Mouse (Mus musculus) liver, embryonic 14.5 days (tissue): ENCODE data around the gene Ythdf2. TPM values are rescaled to one million over a fixed set of nuclear protein-coding genes. Genes with fewer than 3 reads are reported as not detected.

Experiments
- ATAC-seq: fragments of 200-750 bp; cut with Nextera tagmentation; 2 replicates; pipeline ENCODE4 v1.8.0; 2017; ENCODE audit warnings: moderate number of reproducible peaks, mild to moderate bottlenecking, moderate library complexity; ENCODE audit not compliant: insufficient read depth
- DNase-seq, 3 experiments: peaks; one replicate each; pipeline ENCODE4 v3.0.0-alpha.2; 2012 to 2013; ENCODE audit warnings: low read depth in 3 of 3, low spot score in 3 of 3
- H3K27ac ChIP-seq: fragments of 300-500 bp; sonication (generic); 2 replicates; pipeline ENCODE4 v1.5.1; 2014; ENCODE audit warnings: moderate library complexity, mild to moderate bottlenecking, control low read depth, inconsistent platforms
- H3K27me3 ChIP-seq: fragments of 300-500 bp; sonication (generic); 2 replicates; pipeline ENCODE4 v1.6.1; 2014; ENCODE audit warnings: mild to moderate bottlenecking, low read length, moderate library complexity; ENCODE audit not compliant: control insufficient read depth, insufficient read depth
- H3K36me3 ChIP-seq: fragments of 300-500 bp; sonication (generic); replicated peaks from 2 replicates; pipeline ENCODE4 v1.6.1; 2014; ENCODE audit warnings: low read depth; ENCODE audit not compliant: control insufficient read depth, insufficient read depth
- H3K4me1 ChIP-seq, 2 experiments: fragments of 200-500 bp in 1 of 2; fragments of 300-500 bp in 1 of 2; sonication (generic) in 1 of 2; replicated peaks; 2 replicates each; pipeline ENCODE4 v1.6.1; 2012 to 2014; ENCODE audit warnings: antibody characterized with exemption in 1 of 2, inconsistent platforms in 1 of 2, low read length in 1 of 2; ENCODE audit not compliant: control insufficient read depth in 2 of 2, insufficient read depth in 2 of 2
- H3K4me2 ChIP-seq: fragments of 300-500 bp; sonication (generic); 2 replicates; pipeline ENCODE4 v1.6.1; 2014; ENCODE audit warnings: low read depth, mild to moderate bottlenecking, control low read depth, moderate library complexity
- H3K4me3 ChIP-seq, 2 experiments: fragments of 200-500 bp in 1 of 2; fragments of 300-500 bp in 1 of 2; sonication (generic) in 1 of 2; 2 replicates each; pipeline ENCODE4 v1.5.1; 2012 to 2014; ENCODE audit warnings: low read depth in 2 of 2, low read length in 2 of 2, mild to moderate bottlenecking in 2 of 2, control low read depth in 1 of 2, inconsistent platforms in 1 of 2, moderate library complexity in 1 of 2; ENCODE audit not compliant: insufficient read depth in 1 of 2
- H3K9ac ChIP-seq: fragments of 300-500 bp; sonication (generic); replicated peaks from 2 replicates; pipeline ENCODE4 v1.6.1; 2014; ENCODE audit warnings: mild to moderate bottlenecking, control low read depth, moderate library complexity
- H3K9me3 ChIP-seq: fragments of 300-500 bp; sonication (generic); 2 replicates; pipeline ENCODE4 v1.6.1; 2016; ENCODE audit warnings: low read length, mixed read lengths; ENCODE audit not compliant: control insufficient read depth
- CTCF ChIP-seq: IDR thresholded peaks from 2 replicates; pipeline ENCODE4 v1.5.1; 2016; ENCODE audit warnings: antibody characterized with exemption, low read depth, control low read depth
- EP300 ChIP-seq: IDR thresholded peaks from 2 replicates; pipeline ENCODE4 v1.6.1; 2016; ENCODE audit warnings: antibody characterized with exemption, low read depth
- WGBS: fragments of 180-500 bp; shearing (Covaris S2); extraction: QIAGEN DNeasy Blood & Tissue Kit; methylation state at CpG from one replicate; pipeline ENCODE4 v1.1.7; 2014; ENCODE audit not compliant: insufficient replicate concordance; 5-methylcytosine and 5-hydroxymethylcytosine counted together
- polyA plus RNA-seq, 2 experiments: library from polyadenylated mRNA; depleted of rRNA in 1 of 2; stranded (reverse) in 1 of 2; unstranded in 1 of 2; fragments of >200 nt; fragmentation: Nextera tagmentation in 1 of 2; extraction: Ambion mirVana in 1 of 2; gene quantifications; 2 replicates each; pipeline versions ENCODE4 v1.2.1 to v1.2.3; 2012 to 2014

Gene Ythdf2
- polyA plus RNA-seq, 2 experiments = 8.5 to 29.3 TPM

- no peaks in the 10 kb centered on the region for H3K27me3 ChIP-seq
- ATAC-seq (no peak), DNase-seq (no peak)
- H3K9ac ChIP-seq = no peak overlapping the region
- H3K36me3 ChIP-seq = peaks cover 46% of the 10 kb centered on the region
- peaks cover 3 to 12% of the 10 kb centered on the region in 2 experiments; a peak in 2 of 4 replicates for H3K4me1 ChIP-seq
- H3K9me3 ChIP-seq = no peaks in the 10 kb centered on the region
- 59% methylated on average over 3 of the region's 3 CpGs for WGBS
- H3K4me2 ChIP-seq = no peak overlapping the region
- no peak for TF ChIP-seq CTCF
- no peak for TF ChIP-seq EP300
- H3K4me3 ChIP-seq = no peak overlapping the region
- H3K27ac ChIP-seq = no peak overlapping the region
These were observed 33.5 kb upstream of the Ythdf2 start for GRCm38 (mm10) chr4:132245643-132246042.

- WGBS = 17% methylated on average over 3 of the region's 3 CpGs
- H3K4me2 ChIP-seq = no peak overlapping the region
- peak overlapping the region; percentile 10 for H3K27ac ChIP-seq
- DNase-seq (peak; percentile 41 to 61 (median 48)), ATAC-seq (peak; percentile 76)
- no peak overlapping the region; the same call in 1 of the 2 replicates for H3K9ac ChIP-seq
- H3K27me3 ChIP-seq = no peaks in the 10 kb centered on the region
- H3K4me1 ChIP-seq = peaks cover 3 to 4% of the 10 kb centered on the region in 2 experiments; a peak in 2 of 4 replicates
- no peaks in the 10 kb centered on the region for H3K9me3 ChIP-seq
- H3K4me3 ChIP-seq = no peak overlapping the region
- H3K36me3 ChIP-seq = peaks cover 30% of the 10 kb centered on the region
- no peak for TF ChIP-seq CTCF
- peak; percentile 57 for TF ChIP-seq EP300
These were observed 29.1 kb upstream of the Ythdf2 start for GRCm38 (mm10) chr4:132241208-132241607.

- H3K9me3 ChIP-seq = no peaks in the 10 kb centered on the region
- peaks cover 31% of the 10 kb centered on the region for H3K36me3 ChIP-seq
- peaks cover 3 to 4% of the 10 kb centered on the region in 2 experiments; a peak in 2 of 4 replicates for H3K4me1 ChIP-seq
- H3K9ac ChIP-seq = no peak overlapping the region
- TF ChIP-seq CTCF (no peak), EP300 (no peak)
- H3K27ac ChIP-seq = no peak overlapping the region
- no peak overlapping the region for H3K4me3 ChIP-seq
- 10% methylated on average over 3 of the region's 3 CpGs for WGBS
- no peak for ATAC-seq
- no peak overlapping the region for H3K4me2 ChIP-seq
- no peaks in the 10 kb centered on the region for H3K27me3 ChIP-seq
- no peak for DNase-seq
These were observed 28.3 kb upstream of the Ythdf2 start for GRCm38 (mm10) chr4:132240367-132240766.

GRCm38 (mm10) chr4:132238356-132238755, 26.3 kb upstream of the Ythdf2 start:
- no peak for TF ChIP-seq EP300
- no peak for TF ChIP-seq CTCF
- H3K4me2 ChIP-seq = no peak overlapping the region
- peaks cover 42% of the 10 kb centered on the region for H3K36me3 ChIP-seq
- no peaks in the 10 kb centered on the region for H3K9me3 ChIP-seq
- DNase-seq = no peak
- peaks cover 0 to 4% of the 10 kb centered on the region in 2 experiments; a peak in 2 of 4 replicates for H3K4me1 ChIP-seq
- WGBS = 74% methylated on average over 4 of the region's 4 CpGs
- ATAC-seq = no peak
- H3K4me3 ChIP-seq = no peak overlapping the region
- H3K27me3 ChIP-seq = no peaks in the 10 kb centered on the region
- no peak overlapping the region for H3K9ac ChIP-seq
- no peak overlapping the region for H3K27ac ChIP-seq

GRCm38 (mm10) chr4:132234710-132235109, 22.6 kb upstream of the Ythdf2 start:
- H3K9ac ChIP-seq = no peak overlapping the region
- H3K27me3 ChIP-seq = no peaks in the 10 kb centered on the region
- H3K4me1 ChIP-seq = no peaks in the 10 kb centered on the region
- H3K36me3 ChIP-seq = peaks cover 45% of the 10 kb centered on the region
- TF ChIP-seq EP300 = no peak
- TF ChIP-seq CTCF = no peak
- no peaks in the 10 kb centered on the region for H3K9me3 ChIP-seq
- H3K4me2 ChIP-seq = no peak overlapping the region
- ATAC-seq = no peak
- H3K27ac ChIP-seq = no peak overlapping the region
- DNase-seq = no peak
- no peak overlapping the region for H3K4me3 ChIP-seq
- WGBS = 74% methylated on average over 8 of the region's 8 CpGs
